Mouse (Mus musculus): ENCODE measurements around the gene Cpeb3. TPM values are rescaled to one million over a fixed set of nuclear protein-coding genes. Genes with fewer than 3 reads are reported as not detected.

Gene Cpeb3
- polyA plus RNA-seq, 1 experiment = 0.57 TPM

DNA sequence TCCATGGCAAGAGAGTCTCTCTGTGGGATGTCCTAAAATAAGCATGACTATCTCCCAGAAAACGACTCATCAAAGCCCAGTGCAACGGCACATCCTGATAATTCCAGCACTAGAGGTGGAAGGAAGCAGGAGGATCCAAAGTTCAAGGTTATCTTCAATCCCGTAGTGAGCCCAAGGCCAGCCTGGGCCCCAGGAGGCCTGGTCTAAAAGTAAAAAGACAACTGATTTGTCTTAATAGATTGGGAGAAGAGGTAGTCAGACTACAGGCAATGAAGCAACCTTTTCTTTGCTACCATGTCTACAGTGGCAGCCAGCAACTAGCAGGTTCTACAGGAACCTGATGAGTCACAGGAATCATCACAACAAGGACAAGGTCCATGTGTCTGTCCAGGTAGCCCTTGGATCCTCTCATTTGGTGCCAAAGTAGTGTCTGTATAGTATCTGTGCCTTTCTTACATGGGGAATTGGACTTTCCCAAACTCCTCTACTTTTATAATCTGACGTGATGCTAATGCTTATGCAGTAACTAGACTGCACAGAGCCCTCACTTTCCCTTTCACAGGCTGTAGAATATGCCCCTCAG is 19.9 kb downstream of the Cpeb3 start:
- no peaks in the 10 kb centered on the region for H3K79me3 ChIP-seq (ENCODE audit: low read depth)
- H3K4me3 ChIP-seq (ENCODE audit: insufficient read depth, poor library complexity, severe bottlenecking) = no peak overlapping the region
- no peak for TF ChIP-seq USF1 (IDR thresholded peaks at IDR 0.05; ENCODE audit: low read depth)
- no peaks in the 10 kb centered on the region for H3K79me2 ChIP-seq (ENCODE audit: control insufficient read depth, insufficient read depth)
- H3K36me3 ChIP-seq (ENCODE audit: control insufficient read depth, insufficient read depth) = no peaks in the 10 kb centered on the region
- no peak overlapping the region for H3ac ChIP-seq (ENCODE audit: control insufficient read depth, insufficient read length, low read depth)
- no peaks in the 10 kb centered on the region for H3K27me3 ChIP-seq (ENCODE audit: control insufficient read depth, insufficient read depth, insufficient read length)

DNA sequence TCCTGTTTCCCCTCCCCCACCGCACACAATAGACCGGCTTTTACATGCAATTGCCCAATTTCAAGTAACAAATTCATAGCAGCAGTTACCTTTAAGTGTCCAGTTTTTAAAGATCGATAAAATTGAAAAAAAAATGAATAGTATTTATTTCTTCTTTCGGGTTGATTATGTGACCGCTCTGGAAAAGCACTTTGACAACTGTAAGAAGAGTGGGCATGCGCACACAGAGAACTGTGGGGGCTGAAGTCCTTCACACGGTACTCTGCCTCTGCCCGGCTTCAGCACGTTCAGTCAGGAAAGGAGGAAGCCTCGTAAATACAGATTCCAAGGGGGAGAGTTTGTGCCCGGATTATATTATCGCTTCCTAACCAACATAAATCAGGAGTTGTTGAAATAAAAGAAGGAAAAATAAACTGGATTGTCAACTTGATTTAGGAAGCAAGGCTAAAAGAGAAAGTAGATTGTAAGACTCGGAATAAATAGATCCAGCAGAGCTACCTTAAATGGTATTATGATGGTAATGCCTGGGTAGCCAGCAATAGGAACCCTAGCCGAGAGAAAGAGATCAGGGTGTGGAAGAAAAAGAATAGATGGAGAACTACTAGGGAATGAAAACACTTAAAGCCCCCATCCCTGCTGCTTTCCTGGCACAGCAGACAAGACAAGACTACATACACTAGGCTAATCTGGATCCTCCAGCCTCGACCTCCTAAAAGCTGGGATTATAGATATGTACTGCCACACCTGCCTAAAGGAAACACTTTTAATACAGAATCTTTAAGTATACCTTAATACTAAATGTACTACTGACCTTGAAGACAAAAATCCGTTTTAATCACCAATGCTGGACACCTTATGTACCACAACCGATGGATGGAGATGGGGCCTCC is 30.3 kb downstream of the Cpeb3 start:
- no peak overlapping the region for H3ac ChIP-seq (ENCODE audit: control insufficient read depth, insufficient read length, low read depth)
- H3K79me3 ChIP-seq (ENCODE audit: low read depth) = no peaks in the 10 kb centered on the region
- TF ChIP-seq CTCF (IDR thresholded peaks at IDR 0.05; ENCODE audit: control insufficient read depth, insufficient read depth, insufficient read length) = no peak
- no peak for TF ChIP-seq MYOD1 (IDR thresholded peaks at IDR 0.05; ENCODE audit: control insufficient read depth, insufficient read length, low read depth)
- no peaks in the 10 kb centered on the region for H3K27me3 ChIP-seq (ENCODE audit: control insufficient read depth, insufficient read depth, insufficient read length)
- no peak overlapping the region for H3K4me3 ChIP-seq (ENCODE audit: insufficient read depth, poor library complexity, severe bottlenecking)
- H3K79me2 ChIP-seq (ENCODE audit: control insufficient read depth, insufficient read depth) = no peaks in the 10 kb centered on the region
- H3K36me3 ChIP-seq (ENCODE audit: control insufficient read depth, insufficient read depth) = no peaks in the 10 kb centered on the region

DNA sequence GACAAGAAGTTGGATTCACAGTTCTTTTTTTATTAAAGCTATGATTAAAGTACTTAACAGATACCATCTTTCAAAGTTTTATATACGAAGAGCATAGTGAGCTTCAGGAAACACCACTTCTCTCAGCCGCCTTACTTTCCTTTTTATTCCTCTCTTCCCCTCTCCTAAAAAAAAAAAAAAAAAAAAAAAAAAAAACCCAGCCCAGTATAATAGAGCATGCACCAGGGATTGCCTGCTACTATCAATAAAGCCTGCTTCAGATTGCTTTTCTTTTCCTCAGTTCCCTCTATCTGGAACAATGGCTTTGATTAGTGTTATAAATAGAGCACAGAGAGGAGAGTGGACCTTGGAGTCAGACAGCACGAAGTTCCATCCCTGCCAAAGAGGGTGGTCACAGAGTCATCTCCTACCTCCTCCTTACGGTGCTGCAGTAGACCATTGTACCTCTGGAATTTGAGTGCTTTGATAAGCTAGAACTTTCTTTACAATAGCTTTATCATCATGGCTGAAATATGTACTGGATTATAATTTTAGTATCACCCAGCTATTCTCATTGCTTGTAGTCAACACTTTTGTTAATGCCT is 31.4 kb downstream of the Cpeb3 start:
- Histone ChIP-seq H3K36me3 (ENCODE audit: control insufficient read depth, insufficient read depth) (no peaks in the 10 kb centered on the region), H3K79me2 (ENCODE audit: control insufficient read depth, insufficient read depth) (no peaks in the 10 kb centered on the region), H3ac (ENCODE audit: control insufficient read depth, insufficient read length, low read depth) (no peak overlapping the region), H3K4me3 (ENCODE audit: insufficient read depth, poor library complexity, severe bottlenecking) (no peak overlapping the region), H3K79me3 (ENCODE audit: low read depth) (no peaks in the 10 kb centered on the region), H3K27me3 (ENCODE audit: control insufficient read depth, insufficient read depth, insufficient read length) (no peaks in the 10 kb centered on the region)
- TF ChIP-seq MAX (IDR thresholded peaks at IDR 0.05) (no peak), CEBPB (IDR thresholded peaks at IDR 0.05; ENCODE audit: low read depth) (no peak), MYOG (IDR thresholded peaks at IDR 0.05; ENCODE audit: control insufficient read depth, extremely low read depth, insufficient read length) (no peak), USF1 (IDR thresholded peaks at IDR 0.05; ENCODE audit: low read depth) (no peak), FOSL1 (IDR thresholded peaks at IDR 0.05; ENCODE audit: insufficient read depth, low read length, poor library complexity, severe bottlenecking) (no peak), MYOD1 (IDR thresholded peaks at IDR 0.05; ENCODE audit: control insufficient read depth, insufficient read length, low read depth) (no peak), CTCF (IDR thresholded peaks at IDR 0.05; ENCODE audit: control insufficient read depth, insufficient read depth, insufficient read length) (no peak)

DNA sequence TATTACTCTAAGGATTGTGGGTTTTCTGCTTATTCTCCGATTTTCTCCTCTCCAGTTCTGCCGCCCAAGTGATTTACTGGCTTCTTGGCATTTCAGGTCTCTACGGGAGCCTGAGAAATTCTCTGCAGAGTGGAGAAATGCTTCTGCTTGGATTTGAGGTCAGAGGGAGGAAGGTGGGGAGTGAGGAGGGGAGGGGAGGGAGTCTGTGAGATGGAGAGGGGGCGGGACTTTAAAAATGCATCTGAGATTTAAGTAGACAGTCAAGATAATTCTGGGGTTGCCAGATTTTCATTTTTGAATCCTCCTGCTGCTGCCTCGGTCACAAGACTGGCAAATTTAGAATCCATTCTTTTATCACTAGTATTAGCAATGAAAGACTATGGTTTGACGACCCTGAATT is 32.5 kb downstream of the Cpeb3 start:
- no peaks in the 10 kb centered on the region for H3K27me3 ChIP-seq (ENCODE audit: control insufficient read depth, insufficient read depth, insufficient read length)
- no peaks in the 10 kb centered on the region for H3K36me3 ChIP-seq (ENCODE audit: control insufficient read depth, insufficient read depth)
- no peaks in the 10 kb centered on the region for H3K79me2 ChIP-seq (ENCODE audit: control insufficient read depth, insufficient read depth)
- H3K79me3 ChIP-seq (ENCODE audit: low read depth) = no peaks in the 10 kb centered on the region
- H3ac ChIP-seq (ENCODE audit: control insufficient read depth, insufficient read length, low read depth) = no peak overlapping the region
- TF ChIP-seq CTCF (IDR thresholded peaks at IDR 0.05; ENCODE audit: control insufficient read depth, insufficient read depth, insufficient read length) (no peak), CEBPB (IDR thresholded peaks at IDR 0.05; ENCODE audit: low read depth) (no peak), MAX (IDR thresholded peaks at IDR 0.05) (no peak), FOSL1 (IDR thresholded peaks at IDR 0.05; ENCODE audit: insufficient read depth, low read length, poor library complexity, severe bottlenecking) (no peak), USF1 (IDR thresholded peaks at IDR 0.05; ENCODE audit: low read depth) (no peak), MYOG (IDR thresholded peaks at IDR 0.05; ENCODE audit: control insufficient read depth, extremely low read depth, insufficient read length) (no peak), MYOD1 (IDR thresholded peaks at IDR 0.05; ENCODE audit: control insufficient read depth, insufficient read length, low read depth) (no peak)
- H3K4me3 ChIP-seq (ENCODE audit: insufficient read depth, poor library complexity, severe bottlenecking) = peak overlapping the region; percentile 35

DNA sequence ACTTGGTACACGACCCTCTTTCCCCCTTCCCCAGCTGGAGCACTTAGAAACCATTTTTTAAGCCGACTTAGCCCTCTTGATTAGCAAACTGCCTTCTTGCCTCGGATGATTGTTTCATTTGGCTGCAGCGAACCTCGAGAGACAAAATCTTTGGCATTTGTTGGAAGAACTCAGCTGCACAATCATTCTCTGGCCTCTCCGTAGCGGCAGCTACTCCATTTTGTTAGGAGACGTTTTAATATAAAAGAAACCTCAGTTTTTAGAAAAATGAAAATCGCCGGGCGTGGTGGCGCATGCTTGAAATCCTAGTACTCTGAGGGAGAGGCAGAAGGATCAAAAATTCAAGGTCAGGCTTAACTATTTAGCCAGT is 33.0 kb downstream of the Cpeb3 start:
- TF ChIP-seq MAX (IDR thresholded peaks at IDR 0.05) (no peak), FOSL1 (IDR thresholded peaks at IDR 0.05; ENCODE audit: insufficient read depth, low read length, poor library complexity, severe bottlenecking) (no peak), CTCF (IDR thresholded peaks at IDR 0.05; ENCODE audit: control insufficient read depth, insufficient read depth, insufficient read length) (no peak)
- Histone ChIP-seq H3K79me2 (ENCODE audit: control insufficient read depth, insufficient read depth) (no peaks in the 10 kb centered on the region), H3K79me3 (ENCODE audit: low read depth) (no peaks in the 10 kb centered on the region), H3ac (ENCODE audit: control insufficient read depth, insufficient read length, low read depth) (no peak overlapping the region), H3K4me3 (ENCODE audit: insufficient read depth, poor library complexity, severe bottlenecking) (peak overlapping the region; percentile 35), H3K36me3 (ENCODE audit: control insufficient read depth, insufficient read depth) (no peaks in the 10 kb centered on the region), H3K27me3 (ENCODE audit: control insufficient read depth, insufficient read depth, insufficient read length) (no peaks in the 10 kb centered on the region)
